Mouse (Mus musculus) adrenal gland, postnatal 36 days (tissue): ENCODE measurements at regions not wholly inside any gene's neighbourhood (a gene's known extent, or its start where the extent isn't known, plus 50 kb on each side); places are given as distances from the start of the nearest gene placed in this dataset.

Experiments used
- DNase-seq, 2 experiments: peaks; one replicate each; pipeline ENCODE4 v3.0.0; 2021; ENCODE audit warnings: mixed read lengths in 1 of 2

- DNase-seq, result no peak
Observed at GRCm38 (mm10) chr1:127152840-127153239, 52.0 kb upstream of the Mgat5 start.

- DNase-seq, result no peak
Observed at GRCm38 (mm10) chr1:127135521-127135920, 69.3 kb upstream of the Mgat5 start.

- DNase-seq, result no peak
Observed at GRCm38 (mm10) chr1:127131871-127132270, 72.9 kb upstream of the Mgat5 start.

- no peak for DNase-seq
Observed at GRCm38 (mm10) chr1:127124862-127125261, 80.0 kb upstream of the Mgat5 start.

- DNase-seq, result no peak
Observed at GRCm38 (mm10) chr1:127118019-127118418, 86.8 kb upstream of the Mgat5 start.

- peak; percentile 22 to 27 for DNase-seq
Observed at GRCm38 (mm10) chr1:127107485-127107884, 97.3 kb upstream of the Mgat5 start.

DNA sequence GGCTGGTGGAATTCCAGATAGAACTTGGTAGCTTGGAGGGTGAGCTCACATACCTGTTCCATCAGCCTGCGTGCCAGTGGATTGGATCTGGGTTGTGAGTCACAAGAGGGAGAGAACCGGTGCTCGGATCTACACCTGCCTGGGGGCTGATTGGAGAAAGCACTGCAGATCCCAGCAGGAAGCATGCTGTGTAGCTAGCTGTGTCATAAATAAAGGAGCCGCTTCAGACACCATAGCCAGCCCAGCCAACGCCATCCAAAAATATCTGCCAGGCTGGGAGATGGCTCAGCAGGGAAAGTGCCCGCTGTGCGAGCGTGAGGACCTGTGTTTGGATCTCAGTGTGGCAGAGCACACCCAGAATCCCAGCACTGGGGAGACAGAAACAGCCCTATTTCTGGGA lies 99.0 kb upstream of the Mgat5 start:
- DNase-seq, result no peak

- no peak for DNase-seq
Observed at GRCm38 (mm10) chr1:127103664-127104063, 101.2 kb upstream of the Mgat5 start.

DNA sequence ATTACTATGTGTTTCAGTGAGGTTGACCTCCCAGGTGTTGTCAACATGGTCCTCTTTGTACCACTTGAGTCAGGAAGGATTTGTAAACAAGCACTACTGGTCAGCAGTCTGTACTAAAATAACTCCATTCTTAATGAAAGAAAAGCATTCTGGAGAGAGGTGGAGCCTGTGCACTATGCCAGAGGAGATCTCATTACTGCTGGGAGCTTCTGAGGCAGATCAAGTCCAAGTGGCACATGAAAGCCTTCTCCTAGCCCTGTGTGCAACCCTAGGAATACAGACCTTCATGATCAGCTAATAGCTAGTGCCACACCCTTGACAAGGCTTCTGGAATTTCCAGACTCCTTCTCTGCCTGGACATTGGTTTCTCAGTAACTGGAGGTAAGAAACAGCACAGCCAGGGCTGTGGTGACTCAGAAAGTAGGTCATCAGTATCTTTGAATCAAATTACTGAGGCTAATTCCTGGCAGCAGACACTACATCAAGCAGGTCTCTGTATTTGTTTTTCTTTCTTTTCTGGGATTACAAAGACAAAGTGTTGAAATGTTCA lies 105.9 kb upstream of the Mgat5 start:
- no peak for DNase-seq

DNA sequence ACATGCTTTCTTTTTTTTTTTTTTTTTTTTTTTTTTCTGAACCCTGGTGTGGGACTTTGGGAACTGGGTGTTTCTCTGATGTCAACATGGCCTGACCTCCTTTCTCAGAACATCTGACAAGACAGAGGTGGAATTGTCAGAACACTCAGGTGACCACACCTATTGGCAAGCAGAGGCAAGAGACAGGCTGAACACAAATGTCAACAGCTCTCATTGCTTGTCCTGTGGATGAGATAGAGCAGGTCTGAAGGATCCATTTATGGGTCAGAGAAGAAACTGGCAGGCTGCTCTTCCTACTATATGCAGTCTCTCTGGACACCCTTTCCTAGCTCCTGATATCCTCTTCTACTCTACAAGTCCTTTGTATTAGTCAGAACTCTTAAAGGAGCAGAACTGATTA lies 117.2 kb upstream of the Mgat5 start:
- no peak for DNase-seq

DNA sequence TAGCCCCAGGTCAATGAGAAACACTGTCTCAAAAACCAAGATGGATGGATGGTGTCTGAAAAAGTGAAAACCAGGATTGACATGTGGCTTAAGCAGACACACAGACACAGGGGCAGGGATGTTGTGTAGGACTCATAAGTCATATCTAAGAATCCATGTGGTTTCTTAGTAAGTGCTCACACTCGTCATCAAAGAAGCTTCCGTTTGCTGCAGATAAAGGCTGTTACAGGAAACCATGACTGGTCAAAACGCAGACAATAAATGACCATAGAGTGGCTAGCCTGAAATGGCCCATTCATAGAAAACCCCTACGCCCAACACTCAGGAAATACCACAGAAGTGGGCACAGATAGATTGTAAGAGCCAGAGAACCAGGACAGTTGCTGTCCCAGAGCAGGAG lies 118.8 kb upstream of the Mgat5 start:
- no peak for DNase-seq

GRCm38 (mm10) chr1:127083761-127084308 lies 121.0 kb upstream of the Mgat5 start:
- no peak for DNase-seq

GRCm38 (mm10) chr1:127079012-127079411 lies 125.8 kb upstream of the Mgat5 start:
- no peak for DNase-seq

GRCm38 (mm10) chr1:127062430-127062829 lies 142.4 kb upstream of the Mgat5 start:
- DNase-seq, result no peak

- no peak for DNase-seq
Observed at GRCm38 (mm10) chr1:127045711-127046420, 158.9 kb upstream of the Mgat5 start.

GRCm38 (mm10) chr1:127034748-127035147 lies 170.1 kb upstream of the Mgat5 start:
- no peak for DNase-seq

- DNase-seq, result no peak
Observed at GRCm38 (mm10) chr1:127031563-127031962, 173.3 kb upstream of the Mgat5 start.

GRCm38 (mm10) chr1:127028872-127029497 lies 175.8 kb upstream of the Mgat5 start:
- no peak for DNase-seq

DNA sequence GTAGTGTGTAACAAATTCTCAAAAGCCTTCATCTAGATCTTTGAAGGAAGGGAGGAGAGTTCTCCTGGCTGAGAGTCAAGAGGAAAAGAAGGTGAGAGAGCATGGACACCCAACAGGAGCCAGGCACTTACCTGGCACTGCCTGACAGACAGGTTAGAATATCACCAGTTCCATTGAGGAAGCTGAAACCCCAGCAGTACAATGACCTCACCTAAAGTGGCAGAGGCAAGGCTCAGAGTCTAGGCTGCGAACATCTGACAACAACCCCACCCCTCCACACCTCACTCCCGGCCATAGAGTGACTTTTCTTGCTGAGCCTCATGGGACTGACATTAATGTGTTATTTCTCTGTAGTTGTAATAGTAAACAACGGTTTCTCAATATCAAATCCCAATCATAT lies 181.7 kb upstream of the Mgat5 start:
- no peak for DNase-seq

- no peak for DNase-seq
Observed at GRCm38 (mm10) chr1:127017698-127018097, 187.1 kb upstream of the Nckap5 start.

DNA sequence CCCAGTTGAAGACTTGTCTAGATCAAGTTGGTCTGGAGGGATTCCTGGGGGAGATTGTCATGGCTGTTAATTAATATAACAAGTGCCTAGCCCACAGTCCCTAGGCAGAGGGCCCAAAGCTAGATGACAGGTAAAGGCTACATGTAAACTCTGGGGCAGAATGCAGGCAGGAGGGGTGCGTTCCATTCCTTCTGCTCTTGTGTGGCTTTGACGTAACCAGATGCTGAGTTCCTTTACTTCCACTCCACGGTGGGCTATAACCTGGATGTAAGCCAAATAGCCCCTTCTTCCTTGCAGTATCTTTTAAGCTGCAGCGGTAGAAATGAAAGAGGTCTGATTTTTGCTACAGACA lies 185.3 kb upstream of the Nckap5 start:
- DNase-seq, result no peak

DNA sequence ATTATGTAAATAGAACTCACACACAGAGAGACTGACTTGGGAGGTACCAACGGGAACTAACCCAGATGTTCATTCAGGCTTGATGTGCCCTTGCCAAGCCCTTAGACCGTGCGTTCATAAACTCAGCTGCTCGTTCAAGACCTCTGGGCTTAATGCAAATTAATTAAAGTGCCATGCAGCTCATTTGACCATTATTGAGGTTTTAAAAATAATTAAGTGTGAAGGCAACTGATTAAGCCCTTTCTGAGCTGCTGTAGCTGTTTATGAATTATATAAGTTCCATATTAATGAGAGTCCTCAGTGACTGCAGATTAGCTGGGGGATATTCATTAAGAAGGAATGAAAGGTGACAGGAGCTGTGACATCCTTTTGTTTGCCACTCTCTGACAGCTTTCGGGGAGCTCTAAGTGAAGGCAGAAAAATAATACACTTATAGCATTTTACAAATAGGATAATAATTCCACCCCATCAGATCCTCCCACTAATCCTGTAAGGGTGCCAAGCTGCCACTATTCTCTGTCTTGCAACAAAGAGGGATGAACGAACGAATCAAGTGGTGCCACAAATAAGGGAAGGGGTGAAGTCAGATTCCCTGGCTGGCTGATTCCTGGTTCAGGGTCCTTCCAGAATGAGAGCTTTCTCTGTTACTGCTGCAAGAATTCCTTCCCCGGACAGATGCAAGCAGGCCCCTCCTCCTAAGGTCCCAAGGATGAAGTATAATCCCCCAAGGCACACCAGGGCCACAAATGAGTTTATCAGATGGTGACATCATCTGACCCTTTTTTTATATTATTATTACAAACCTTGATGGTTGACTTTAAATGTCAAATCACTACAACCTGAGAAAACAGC lies 184.7 kb upstream of the Nckap5 start:
- no peak for DNase-seq

DNA sequence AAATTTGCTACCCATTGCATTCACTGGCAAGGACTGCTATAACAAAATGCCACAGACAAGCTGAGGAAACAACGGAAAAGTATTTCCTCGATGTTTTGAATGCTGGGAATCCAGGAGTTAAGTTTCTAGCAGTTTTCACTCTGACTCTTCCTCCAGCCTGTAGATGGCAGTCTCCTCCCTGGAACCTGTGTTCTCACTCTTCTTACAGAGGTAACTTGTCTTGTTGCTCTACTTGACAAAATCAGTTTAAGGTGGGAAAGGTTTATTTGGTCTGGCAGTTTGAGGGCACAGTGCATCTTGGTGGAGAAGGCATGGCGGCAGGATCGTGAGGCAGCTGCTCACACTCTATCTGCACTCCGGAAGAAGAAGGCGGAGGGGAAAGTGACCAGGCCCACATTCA lies 181.3 kb upstream of the Nckap5 start:
- DNase-seq, result no peak
